Mouse (Mus musculus): ENCODE measurements at regions not wholly inside any gene's neighbourhood (a gene's known extent, or its start where the extent isn't known, plus 50 kb on each side); places are given as distances from the start of the nearest gene placed in this dataset.

DNA sequence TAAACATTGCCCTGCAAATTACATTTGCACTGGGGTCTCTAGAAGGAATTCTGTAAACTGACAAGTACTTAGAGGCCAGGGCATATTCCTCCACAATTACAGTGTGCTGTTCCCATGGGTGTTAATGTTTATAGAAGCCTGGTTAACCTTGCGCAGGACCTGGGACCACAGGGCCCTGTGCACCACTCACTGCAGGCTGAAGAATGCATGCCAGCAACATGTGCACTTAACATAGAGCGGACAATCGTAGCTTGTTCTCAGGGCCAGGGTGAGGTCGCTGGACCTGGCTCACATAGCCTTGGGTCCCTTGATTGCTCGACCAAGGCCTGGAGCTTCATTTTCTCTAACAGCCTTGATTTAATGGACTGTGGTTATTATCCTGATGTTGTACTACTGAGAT is 168.8 kb downstream of the Hs3st3b1 start:
- DNase-seq (ENCODE audit: low read depth, low spot score): no peak

DNA sequence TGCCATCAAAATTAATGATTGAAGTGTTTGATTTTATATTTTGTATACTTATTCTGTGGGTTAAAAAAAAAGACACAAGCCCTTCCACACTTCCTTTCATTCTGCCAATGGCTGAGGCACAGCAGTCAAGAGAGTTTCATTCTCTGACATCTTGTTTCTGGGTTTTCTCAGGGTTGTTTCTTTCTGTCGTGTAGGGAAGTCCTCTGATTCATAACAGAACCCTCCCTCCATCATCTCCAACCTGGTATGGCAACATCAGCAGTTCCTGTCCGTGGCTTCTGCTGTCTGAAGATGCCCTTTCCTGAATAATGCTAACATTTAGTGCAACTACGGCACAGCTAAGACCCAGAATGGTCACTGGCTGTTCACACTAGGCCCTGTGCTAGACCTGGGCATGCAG is 167.3 kb downstream of the Hs3st3b1 start:
- DNase-seq (ENCODE audit: low read depth, low spot score): no peak

DNA sequence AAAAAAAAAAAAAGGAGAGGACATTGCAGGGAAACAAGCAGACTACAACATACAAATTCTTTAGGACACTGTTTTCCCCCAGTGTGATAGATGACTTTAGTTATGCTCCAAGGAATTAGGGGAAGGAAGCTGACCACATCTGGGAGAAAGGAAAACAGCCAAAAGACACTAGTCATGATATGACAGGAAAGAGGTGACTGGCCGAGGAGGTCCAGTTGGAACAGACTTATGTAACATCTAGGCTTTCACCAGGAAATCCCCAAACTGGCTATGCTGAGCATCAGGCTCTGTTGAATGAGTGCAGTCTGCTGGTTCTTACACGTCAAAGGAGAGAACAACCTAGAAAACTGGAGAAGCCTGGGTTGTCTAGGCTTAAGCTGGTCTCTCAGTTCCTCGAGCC is 163.8 kb downstream of the Hs3st3b1 start:
- no peak for DNase-seq (ENCODE audit: low read depth, low spot score)

DNA sequence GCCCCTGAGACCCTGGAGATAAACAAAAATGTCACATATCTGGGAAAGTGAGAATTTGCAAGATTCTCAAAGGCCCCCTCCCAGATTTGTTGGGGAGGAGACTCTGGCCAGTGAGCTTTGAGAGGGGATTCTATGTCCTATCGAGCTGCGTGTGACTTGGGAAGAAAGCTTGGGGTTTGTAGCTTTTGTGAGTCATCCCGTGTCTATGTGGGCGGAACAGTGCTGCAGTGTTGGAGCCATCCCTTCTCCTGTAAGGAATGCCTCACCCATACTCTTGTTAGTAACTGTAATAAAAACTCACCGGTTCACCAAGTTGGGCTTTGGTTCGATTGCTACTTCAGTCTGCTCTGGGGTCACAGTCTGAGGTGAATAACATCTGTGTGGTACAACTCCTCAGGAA is 160.5 kb downstream of the Hs3st3b1 start:
- no peak for DNase-seq (ENCODE audit: low read depth, low spot score)

DNA sequence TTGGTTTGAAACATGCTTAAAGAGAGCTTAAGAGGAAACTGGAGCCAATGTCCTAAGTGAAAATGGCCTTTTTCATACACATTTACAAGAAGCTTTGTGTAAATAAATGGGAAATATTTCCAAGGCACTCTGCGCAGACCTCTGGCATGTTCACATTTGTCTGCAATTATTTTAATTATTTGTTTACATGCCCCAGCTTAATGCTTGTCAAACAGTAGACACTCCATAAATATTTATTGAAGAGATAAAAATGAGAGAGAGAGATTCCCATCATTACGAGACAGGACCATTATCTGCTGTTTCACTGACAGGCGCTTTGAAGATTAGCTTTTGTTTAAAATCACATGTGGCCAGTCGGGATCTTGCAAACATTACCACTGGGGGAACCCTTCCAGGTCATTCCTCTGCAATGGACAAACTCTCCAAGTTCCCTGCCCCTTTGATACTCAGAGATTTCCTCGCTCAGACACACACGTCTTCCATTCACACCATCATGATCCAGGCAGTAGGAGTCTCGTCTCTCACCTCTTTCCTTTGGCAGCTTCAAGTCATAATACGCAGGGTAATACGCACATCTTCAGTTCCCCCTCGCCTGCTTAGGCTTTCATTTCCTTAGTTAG is 154.3 kb downstream of the Hs3st3b1 start:
- no peak for DNase-seq (ENCODE audit: low read depth, low spot score)

DNA sequence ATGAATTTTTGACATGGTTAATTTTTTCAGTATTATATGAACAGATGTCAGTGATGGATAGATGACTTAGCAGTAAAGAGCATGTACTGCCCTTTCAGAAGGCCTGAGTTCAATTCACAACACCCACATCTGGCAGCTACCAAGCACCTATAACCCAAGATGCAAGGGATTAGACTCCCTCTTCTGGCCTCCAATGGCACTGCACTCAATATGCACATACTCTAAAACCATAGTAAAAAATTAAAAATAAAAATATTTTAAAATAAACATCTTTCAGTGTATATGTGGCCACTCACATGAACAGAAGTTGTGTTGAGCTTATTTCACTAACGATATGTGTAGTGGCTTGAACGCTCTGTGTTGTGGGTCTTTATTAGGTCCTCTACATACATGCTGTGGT is 152.4 kb downstream of the Hs3st3b1 start:
- DNase-seq (ENCODE audit: low read depth, low spot score): no peak

DNA sequence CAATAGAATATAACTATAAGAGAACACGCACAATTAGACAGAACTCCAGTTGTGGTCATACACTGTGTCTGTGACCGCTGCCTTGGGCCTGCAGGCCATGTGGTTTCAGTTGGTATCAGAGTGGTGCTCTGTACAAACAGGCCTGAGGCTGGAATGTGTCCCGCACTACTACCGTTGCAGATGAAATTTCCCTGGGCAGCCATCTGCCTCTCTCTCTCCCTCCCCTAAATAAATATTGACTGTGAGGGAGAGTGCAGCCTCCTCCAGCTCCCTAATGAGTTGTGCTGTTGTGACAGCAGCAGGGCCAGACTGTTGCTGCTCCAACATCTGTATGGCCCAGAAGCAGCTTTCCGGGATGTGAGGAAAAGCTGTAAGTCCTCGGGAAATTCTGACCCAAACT is 146.7 kb downstream of the Hs3st3b1 start:
- DNase-seq (ENCODE audit: low read depth, low spot score): no peak

DNA sequence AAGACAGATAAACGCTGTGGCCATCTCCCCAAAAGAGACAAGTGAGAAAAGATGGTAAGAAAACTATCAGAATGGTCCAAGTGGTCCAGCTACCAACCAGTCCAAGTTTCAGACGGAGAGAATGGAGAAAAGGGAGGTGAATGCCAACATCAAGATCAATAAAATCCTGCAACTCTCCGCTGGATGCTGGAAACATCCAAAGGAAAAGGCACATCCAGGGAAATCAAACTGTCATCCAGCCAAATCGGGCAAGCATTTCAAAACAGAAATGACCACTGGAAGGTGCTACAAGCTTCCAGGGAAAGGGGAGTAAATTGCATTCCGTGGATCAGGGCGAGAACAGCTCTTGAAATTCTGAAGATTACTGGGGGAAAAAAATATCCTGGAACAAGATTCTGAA is 142.7 kb downstream of the Hs3st3b1 start:
- no peak for DNase-seq (ENCODE audit: low read depth, low spot score)

DNA sequence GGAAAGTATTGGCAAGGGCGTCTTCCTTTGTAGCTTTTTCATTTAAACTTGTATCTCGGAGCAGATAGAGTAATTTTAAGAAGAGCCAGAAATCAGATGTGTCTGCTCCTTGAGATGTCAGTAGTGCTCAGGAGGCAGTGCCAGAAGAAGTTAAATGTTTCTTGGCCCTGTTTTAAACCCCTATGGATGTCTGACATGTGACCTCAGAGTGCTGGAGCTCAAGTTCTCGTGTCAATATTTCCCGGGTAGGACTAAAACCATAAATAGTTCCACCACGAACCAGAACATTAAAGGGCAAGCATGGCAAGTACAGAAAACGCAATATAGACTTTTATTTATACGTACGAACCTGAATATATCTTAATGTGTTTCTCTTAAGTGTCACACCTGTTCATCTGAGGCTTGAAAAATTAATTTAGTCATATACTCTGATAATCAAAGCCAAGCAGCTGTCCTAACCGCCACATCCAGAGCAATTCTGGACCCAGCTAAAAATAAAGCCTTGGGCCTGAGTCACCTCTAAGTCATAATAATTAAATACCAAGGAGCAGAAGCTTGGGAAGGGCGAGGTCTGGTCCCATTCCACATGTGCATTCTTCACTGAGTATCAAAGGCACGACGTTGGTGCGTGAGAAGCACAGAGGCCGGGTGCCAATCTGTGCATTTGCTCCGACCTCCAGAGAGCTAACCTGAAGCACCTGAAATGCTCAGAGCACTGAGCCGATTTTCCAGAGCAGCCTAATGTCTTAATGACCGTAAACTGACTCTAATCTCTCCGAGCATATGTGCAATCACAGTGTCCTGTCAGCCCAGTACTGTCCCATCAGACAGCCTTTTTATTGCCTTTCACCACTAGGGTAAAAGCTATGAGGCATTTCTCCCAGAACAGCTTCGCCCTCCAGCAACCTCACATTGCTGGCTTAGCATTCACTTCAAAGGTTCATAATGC is 139.8 kb downstream of the Hs3st3b1 start:
- no peak for DNase-seq (ENCODE audit: low read depth, low spot score)

DNA sequence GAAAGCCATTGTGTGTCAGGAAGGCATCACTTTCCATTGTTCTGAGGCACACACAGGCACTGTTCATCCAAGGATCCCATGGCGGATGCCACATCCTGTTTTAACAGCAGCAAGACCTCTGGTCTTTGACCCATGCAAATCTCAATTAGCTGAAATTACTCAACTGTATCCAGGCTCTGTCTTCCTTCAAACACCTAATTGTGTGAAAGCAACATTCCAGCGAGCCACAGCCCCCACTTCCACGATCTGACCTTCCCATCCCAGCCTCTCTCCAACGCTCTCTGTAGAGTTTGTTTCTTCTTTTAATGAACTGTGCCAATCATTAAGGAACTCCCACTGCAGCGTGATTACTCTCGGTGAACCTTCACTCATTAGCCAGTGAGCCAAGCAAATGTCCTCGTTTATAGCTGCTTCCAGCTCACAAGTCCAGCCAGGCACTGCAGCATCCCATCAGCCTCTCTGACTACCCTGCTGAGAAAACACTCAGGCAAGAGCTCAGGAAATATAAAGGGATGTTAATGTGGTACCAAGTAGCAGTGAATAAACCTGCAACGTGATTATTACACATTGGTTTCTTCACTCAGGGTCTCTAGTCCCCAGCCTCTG is 136.7 kb downstream of the Hs3st3b1 start:
- DNase-seq (ENCODE audit: low read depth, low spot score): no peak

DNA sequence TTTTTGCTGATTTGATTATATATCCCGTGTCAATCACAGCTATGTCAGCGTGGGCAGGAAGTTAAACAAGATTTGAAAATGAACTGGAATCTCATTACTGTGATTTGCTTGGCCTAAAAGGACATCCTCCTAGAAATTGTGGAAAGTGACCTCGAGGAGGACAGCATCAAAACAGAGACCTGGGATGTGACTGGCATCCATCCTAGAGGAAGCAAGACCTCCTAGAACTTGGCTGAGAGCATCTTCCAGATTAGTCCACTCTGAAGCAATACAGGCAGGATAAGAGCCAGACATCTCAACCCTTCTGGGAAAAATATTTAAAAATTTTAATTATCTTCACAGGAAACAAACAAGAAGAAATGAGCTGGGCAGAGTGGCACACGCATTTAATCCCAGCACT is 136.1 kb downstream of the Hs3st3b1 start:
- DNase-seq (ENCODE audit: low read depth, low spot score): no peak

DNA sequence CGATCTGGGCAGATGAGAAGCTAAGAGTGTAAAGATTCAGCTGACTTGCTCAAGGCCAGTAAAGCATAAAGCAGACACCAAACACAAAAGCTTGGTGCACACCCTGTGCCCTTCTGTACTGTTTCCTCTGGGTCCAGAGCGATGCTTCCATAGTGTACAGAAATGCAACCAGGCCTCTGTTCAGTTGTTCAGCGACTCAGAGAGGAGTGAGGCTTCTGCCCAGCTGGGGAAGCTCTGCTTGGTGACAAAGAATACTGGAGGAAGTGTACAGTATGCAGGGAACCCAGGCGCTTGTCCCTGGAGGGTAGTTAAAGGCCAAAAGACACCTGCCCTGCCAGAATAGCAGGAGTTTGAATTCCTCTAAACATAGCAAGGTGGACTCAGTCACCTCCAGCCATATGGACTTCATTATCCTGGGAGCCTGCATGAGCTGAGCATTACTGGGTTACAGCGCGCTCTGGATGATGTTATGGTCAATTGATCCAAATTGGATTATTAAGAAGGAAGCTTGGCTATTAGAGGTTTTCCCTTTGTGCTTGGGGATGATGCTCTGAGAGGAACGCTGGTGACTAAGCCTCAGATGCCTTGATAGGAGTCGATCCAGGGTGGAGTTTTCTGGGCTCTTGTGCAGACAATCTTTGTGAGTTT is 132.5 kb downstream of the Hs3st3b1 start:
- no peak for DNase-seq (ENCODE audit: low read depth, low spot score)

DNA sequence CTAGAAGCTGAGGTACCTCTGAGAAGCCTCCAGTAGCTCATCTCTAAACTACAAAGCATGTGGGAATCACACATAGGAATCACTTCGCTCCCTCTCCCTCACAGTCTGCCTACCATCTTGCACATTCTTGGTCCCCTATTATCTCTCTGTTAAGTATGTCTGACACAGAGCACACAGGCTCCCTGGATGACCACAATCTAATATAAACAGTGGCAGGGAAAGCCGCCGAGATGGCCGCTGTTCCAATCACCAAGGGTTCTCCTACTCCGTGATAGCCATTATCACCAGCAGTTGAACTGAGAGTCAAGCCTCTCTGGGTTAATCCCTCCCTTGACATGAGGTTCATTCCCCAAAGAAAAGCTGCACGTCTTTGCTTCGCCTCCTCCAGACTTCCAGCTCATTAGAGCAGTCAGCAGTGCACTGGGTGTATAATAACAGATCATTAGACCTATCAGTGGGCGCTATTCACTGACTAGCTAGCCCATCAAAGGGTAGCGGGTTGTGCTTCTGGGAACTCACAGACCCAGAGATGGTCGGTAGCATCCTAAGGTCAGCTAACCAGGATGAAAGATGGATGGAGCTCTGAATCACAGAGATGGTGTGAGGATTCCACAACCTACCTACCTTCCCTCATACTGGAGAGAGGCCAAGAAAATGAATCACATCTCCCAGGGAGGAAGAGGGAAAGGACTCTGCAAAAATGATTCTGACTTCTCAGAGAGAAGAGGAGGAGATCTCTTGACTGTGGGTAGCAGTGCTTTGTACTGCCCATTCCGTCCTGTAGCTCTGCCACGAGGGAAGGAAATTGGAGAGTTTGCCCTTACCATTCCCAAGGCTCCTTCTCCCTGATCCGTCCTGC is 130.9 kb downstream of the Hs3st3b1 start:
- DNase-seq (ENCODE audit: low read depth, low spot score): no peak

DNA sequence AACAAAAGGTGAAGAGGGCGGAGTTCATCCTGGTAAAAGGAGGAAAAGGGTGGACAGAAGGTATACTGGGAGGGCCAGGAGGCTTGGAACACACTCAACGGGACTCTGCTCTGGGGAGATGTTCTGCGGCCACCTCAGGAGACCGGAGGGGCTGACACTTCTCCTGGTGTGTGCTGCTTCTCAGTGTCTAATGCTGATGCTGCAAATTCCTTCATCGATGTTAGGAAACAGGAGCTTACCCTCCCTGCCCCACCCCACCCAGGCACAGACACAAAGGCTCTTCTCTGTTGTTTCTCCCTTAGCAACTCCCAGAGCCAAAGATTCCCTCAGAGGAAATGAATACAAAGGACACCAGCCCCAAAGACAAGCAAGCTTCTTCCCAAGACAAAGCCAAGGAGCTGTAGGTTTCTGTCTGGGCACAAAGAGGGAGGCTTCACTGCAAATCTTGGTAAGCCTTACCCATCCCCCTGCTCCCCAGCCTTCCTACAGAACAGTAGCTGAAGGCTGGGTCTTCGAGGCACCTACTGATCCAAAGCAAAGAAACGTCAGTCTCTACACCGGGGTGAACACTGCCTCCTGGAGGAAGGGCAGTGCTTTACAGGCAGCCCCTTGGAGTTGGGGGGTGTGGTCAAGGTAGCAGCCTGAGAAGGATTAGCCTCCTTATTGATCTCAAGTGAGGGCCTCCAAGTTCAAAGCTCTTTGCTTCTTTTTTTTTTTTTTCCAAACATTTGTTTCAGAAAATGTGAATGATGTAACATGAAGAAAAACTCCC is 128.2 kb downstream of the Hs3st3b1 start:
- DNase-seq (ENCODE audit: low read depth, low spot score): no peak

DNA sequence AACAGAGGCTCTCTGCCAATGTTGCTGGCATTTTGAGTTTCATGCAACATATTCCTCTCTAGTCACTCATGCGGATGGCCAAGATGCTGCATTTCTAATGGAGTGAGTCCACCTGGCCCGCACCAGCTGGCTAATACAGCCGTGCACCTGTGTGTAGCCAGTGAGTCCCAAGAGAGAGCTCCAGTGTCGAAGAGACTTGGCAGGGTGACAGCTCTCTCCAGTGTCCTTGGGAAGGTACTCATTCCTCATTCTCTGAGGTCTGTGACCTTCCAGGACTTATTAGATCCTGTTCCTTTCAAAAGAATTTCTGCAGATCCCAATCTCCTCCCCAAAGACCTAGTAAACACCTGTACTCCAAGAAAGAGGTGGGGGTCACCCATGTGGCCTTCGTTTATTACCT is 109.9 kb downstream of the Hs3st3b1 start:
- DNase-seq (ENCODE audit: low read depth, low spot score): no peak

DNA sequence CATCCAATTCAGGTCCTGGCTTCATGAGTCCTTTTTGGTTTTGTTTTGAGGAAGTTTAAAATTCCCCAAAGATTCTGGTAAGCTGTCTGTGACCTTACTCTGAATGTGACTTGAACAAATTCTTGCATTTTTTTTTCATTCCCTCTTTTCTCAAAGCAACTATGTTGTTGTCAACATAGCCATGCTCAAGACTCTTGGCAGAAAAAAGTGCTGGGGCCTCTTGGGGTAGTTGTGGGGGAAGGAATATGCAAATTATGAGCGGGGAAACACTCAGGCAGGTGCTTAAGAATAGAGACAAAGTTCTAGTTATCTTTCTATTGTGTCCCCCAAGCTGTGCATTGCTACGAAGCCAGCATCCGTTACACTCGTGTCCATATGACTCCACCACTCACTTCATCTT is 99.2 kb downstream of the Hs3st3b1 start:
- DNase-seq (ENCODE audit: low read depth, low spot score): no peak

DNA sequence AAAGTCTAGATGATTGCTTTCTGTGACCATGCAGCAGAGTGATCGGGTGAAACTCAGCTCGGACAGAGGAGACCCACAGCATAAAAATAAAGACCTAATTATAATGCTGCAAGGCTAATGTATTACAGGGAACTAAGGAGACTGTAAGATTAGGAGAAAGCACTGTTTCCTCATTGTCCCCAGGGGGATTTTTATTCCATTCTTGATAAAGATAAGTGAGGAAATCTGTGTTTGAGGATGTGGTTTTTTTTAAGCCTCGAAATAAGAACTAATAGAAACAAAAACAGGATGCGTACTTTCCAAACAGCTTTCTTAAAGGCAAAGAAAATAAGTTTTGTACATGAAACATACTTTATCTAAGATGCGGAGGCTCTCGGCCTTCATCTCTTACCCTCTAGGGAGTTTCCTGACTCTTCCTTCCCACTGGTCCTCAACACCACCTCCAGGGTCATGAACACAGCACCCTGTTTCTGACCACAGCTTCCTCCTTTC is 94.8 kb downstream of the Hs3st3b1 start:
- DNase-seq (ENCODE audit: low read depth, low spot score): no peak

DNA sequence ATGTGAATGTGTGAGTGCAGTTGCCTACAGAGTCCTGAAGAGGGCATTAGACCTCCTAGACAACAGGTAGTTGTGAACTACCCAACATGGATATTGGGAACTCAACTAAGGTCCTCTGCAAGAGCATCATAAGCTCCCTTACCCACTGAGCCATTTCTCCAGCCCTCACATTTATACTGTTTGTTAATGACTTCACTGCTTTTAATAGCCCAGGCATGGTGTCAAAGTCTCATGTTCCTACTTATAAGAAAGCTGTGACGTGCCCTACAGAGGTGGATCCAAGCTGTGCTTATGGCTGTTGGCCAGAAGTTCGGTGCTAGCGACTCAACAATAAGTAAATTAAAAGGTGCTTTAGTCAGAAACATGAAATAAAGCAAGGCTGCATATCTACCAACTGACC is 88.6 kb downstream of the Hs3st3b1 start:
- DNase-seq (ENCODE audit: low read depth, low spot score): no peak

DNA sequence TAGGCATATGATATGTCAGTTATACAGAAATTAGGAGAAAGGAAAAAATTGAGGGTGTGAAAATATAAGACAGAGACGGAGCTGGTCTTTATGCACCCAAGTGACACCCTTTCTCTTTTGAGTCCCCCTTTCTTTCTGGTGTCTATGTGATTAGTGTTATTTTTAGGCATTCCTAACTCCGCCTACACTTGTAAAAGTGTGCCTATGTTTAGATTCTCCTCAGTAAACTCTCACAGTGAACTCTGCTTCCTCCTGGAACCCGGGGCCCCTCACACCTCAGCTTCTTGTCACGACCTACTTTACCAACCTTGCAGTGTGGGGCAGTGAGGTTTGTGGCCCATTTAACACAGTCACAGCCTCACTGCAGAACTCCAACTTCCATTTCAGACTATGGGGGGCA is 88.0 kb downstream of the Hs3st3b1 start:
- DNase-seq (ENCODE audit: low read depth, low spot score): no peak

DNA sequence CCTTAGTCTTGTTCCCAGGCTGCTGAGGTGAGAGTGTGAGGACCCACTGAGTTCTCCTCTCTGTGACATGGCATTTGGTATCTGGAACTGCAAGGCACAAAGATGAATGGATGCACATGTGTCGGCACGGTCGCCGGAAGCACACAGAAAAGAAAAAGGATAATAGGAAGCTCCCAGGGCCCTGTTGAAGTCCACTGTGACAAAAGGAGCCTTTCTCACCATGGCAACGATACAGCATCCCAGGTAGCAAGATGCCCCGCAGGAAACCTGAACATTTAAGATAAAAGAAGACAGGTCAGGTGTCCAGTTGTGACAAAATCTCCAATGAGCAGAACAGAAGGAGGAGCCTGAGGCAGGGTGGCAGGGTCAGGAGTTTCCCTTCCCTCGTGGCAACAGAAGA is 87.5 kb downstream of the Hs3st3b1 start:
- DNase-seq (ENCODE audit: low read depth, low spot score): no peak

Data from 3T3-L1 (cell line).